Mouse (Mus musculus) testis, postnatal 14 days (tissue): ENCODE results near the gene Upf1.

Experiments
- DNase-seq: peaks from one replicate; pipeline ENCODE4 v3.0.0; 2021; ENCODE audit warnings: low spot score

The Upf1 gene

GRCm38 (mm10) chr8:70327512-70327911 lies 25.6 kb downstream of the Upf1 start:
- no peak for DNase-seq

GRCm38 (mm10) chr8:70323716-70324115 lies 29.4 kb downstream of the Upf1 start:
- DNase-seq = no peak

GRCm38 (mm10) chr8:70317872-70318271 lies 35.2 kb downstream of the Upf1 start:
- no peak for DNase-seq

GRCm38 (mm10) chr8:70316511-70317504 lies 36.3 kb downstream of the Upf1 start:
- DNase-seq = peak; percentile 70

- peak; percentile 59 for DNase-seq
Observed at GRCm38 (mm10) chr8:70315624-70316510, 37.2 kb downstream of the Upf1 start, which contains the start of gene Cers1. Gene Cers1, plus strand, starts transcription at chr8:70315775.

GRCm38 (mm10) chr8:70313399-70313798 lies 39.7 kb downstream of the Upf1 start:
- DNase-seq = no peak

- DNase-seq = no peak
Observed at GRCm38 (mm10) chr8:70309311-70309710, 43.8 kb downstream of the Upf1 start.

- no peak for DNase-seq
Observed at GRCm38 (mm10) chr8:70302901-70303300, 50.2 kb downstream of the Upf1 start.

GRCm38 (mm10) chr8:70302358-70302890 lies 50.7 kb downstream of the Upf1 start, which contains the start of the genes Ddx49 and Cope:
Gene Ddx49, minus strand, starts transcription at chr8:70302489.
Gene Cope, plus strand, starts transcription at chr8:70302518.
- peak; percentile 93 for DNase-seq

GRCm38 (mm10) chr8:70300881-70301280 lies 52.2 kb downstream of the Upf1 start:
- no peak for DNase-seq

- no peak for DNase-seq
Observed at GRCm38 (mm10) chr8:70293988-70294405, 59.1 kb downstream of the Upf1 start.

GRCm38 (mm10) chr8:70286737-70287136 lies 66.3 kb downstream of the Upf1 start:
- DNase-seq = peak; percentile 57

GRCm38 (mm10) chr8:70285304-70285703 lies 67.8 kb downstream of the Upf1 start:
- no peak for DNase-seq

GRCm38 (mm10) chr8:70284421-70284820 lies 68.7 kb downstream of the Upf1 start:
- DNase-seq = no peak

- DNase-seq = no peak
Observed at GRCm38 (mm10) chr8:70283136-70284077, 69.7 kb downstream of the Upf1 start.

- DNase-seq = peak; percentile 87
Observed at GRCm38 (mm10) chr8:70282603-70283135, 70.4 kb downstream of the Upf1 start, which contains the start of gene Homer3. Gene Homer3, plus strand, starts transcription at chr8:70282827.
